In genomic region chr2:153607870-153608515, GRCm38 (mm10) we compare ENCODE assay signal across 8 mouse cellular contexts. TPM values are rescaled to one million over a fixed set of nuclear protein-coding genes. Genes with fewer than 3 reads are reported as not detected.
DNase-seq lines count a peak whose midpoint lies in the region; ATAC-seq and TF ChIP-seq lines count a peak whose summit lies in the region.

No protein-coding gene starts in this region.

- no peak for TF ChIP-seq CTCF in hindbrain, postnatal 0 days (IDR thresholded peaks at IDR 0.05; ENCODE audit: low read depth)

- H3K9ac ChIP-seq in hindbrain, postnatal 0 days (replicated peaks; ENCODE audit: low read length) = no peak overlapping the region
- no peak overlapping the region for H3K9ac ChIP-seq in hindbrain, embryonic 13.5 days

- H3K27me3 ChIP-seq in hindbrain, postnatal 0 days (ENCODE audit: insufficient read depth, low read length) = no peaks in the 10 kb centered on the region
- no peaks in the 10 kb centered on the region for H3K27me3 ChIP-seq in hindbrain, embryonic 13.5 days

- H3K27ac ChIP-seq in hindbrain, postnatal 0 days = no peak overlapping the region; the same call in 1 of the 2 replicates
- no peak overlapping the region for H3K27ac ChIP-seq in hindbrain, embryonic 13.5 days

- DNase-seq in hindbrain, postnatal 0 days (ENCODE audit: low spot score) = peak; percentile 73
- peak; percentile 92 for DNase-seq in adipocyte (ENCODE audit: low spot score)
- no peak for DNase-seq in frontal cortex, postnatal 14 days (ENCODE audit: low spot score in 2 of 2)
- DNase-seq in urinary bladder, postnatal 4 days (ENCODE audit: low spot score in 2 of 2) = no peak

- no peak overlapping the region for H3K4me2 ChIP-seq in hindbrain, postnatal 0 days (ENCODE audit: low read depth, low read length)
- H3K4me2 ChIP-seq in hindbrain, embryonic 13.5 days = no peak overlapping the region

- H3K4me3 ChIP-seq in hindbrain, postnatal 0 days (ENCODE audit: low read length) = no peak overlapping the region
- H3K4me3 ChIP-seq in hindbrain, embryonic 13.5 days = no peak overlapping the region

- peaks cover 8% of the 10 kb centered on the region; the same call in 1 of the 2 replicates for H3K4me1 ChIP-seq in hindbrain, postnatal 0 days (ENCODE audit: insufficient read depth, low read length)
- H3K4me1 ChIP-seq in hindbrain, embryonic 13.5 days (replicated peaks) = peaks cover 29% of the 10 kb centered on the region

- H3K36me3 ChIP-seq in hindbrain, postnatal 0 days (ENCODE audit: insufficient read depth, low read length) = no peaks in the 10 kb centered on the region
- no peaks in the 10 kb centered on the region for H3K36me3 ChIP-seq in hindbrain, embryonic 13.5 days

- 55% methylated on average over 13 of the region's 13 CpGs for WGBS in hindbrain, postnatal 0 days
- WGBS in hindbrain, embryonic 13.5 days = 83% methylated on average over 13 of the region's 13 CpGs

- H3K9me3 ChIP-seq in hindbrain, postnatal 0 days (ENCODE audit: low read length) = no peaks in the 10 kb centered on the region
- no peaks in the 10 kb centered on the region for H3K9me3 ChIP-seq in hindbrain, embryonic 13.5 days

- ATAC-seq in hindbrain, postnatal 0 days = peak; percentile 43; the same call in 1 of the 2 replicates
- ATAC-seq in hindbrain, embryonic 13.5 days (ENCODE audit: low FRiP score) = no peak
- peak; percentile 68 for ATAC-seq in common myeloid progenitor, adult 5-6 weeks (replicated peaks; ENCODE audit: low read depth, poor library complexity, severe bottlenecking)
- peak; percentile 78 to 82 for ATAC-seq in hematopoietic stem cell, adult 5-6 weeks (replicated peaks in 1 of 2; ENCODE audit: insufficient read depth in 1 of 2, low FRiP score in 2 of 2, low TSS enrichment in 1 of 2, low read depth in 1 of 2, poor library complexity in 2 of 2, severe bottlenecking in 2 of 2)
- ATAC-seq in megakaryocyte-erythroid progenitor cell, adult 5-6 weeks (replicated peaks; ENCODE audit: low FRiP score, low TSS enrichment, poor library complexity, severe bottlenecking) = peak; percentile 81

RNA-seq across cellular contexts. Expression of gene Commd7, which starts 24.6 kb away (rescaled TPM):
- total RNA-seq in hindbrain, postnatal 0 days (2014; rRNA removed) = 21.2 and 25.7 TPM in 2 replicates
- 88.0 and 93.4 TPM in 2 replicates for polyA plus RNA-seq in hindbrain, postnatal 0 days (2015; fragmentation: Nextera tagmentation; extraction: Ambion mirVana)
- polyA plus RNA-seq in hindbrain, embryonic 13.5 days (2015; fragmentation: Nextera tagmentation; extraction: Ambion mirVana) = 88.3 and 88.8 TPM in 2 replicates
- total RNA-seq in common myeloid progenitor, adult 5-6 weeks (2017) = 28.0 and 33.3 TPM in 2 replicates
- 37.0 and 55.8 TPM in 2 replicates for total RNA-seq in hematopoietic stem cell, adult 5-6 weeks (2017)
- total RNA-seq in megakaryocyte-erythroid progenitor cell, adult 5-6 weeks (2014; fragmentation: Nextera tagmentation) = 25.8 and 35.8 TPM in 2 replicates
- 22.3 and 24.1 TPM in 2 replicates for total RNA-seq in megakaryocyte-erythroid progenitor cell, adult 5-6 weeks (2017)

RNA-seq across cellular contexts. Expression of gene Dnmt3b, which starts 41.3 kb away (rescaled TPM):
- total RNA-seq in hindbrain, postnatal 0 days (2014; rRNA removed) = 2.5 and 2.9 TPM in 2 replicates
- polyA plus RNA-seq in hindbrain, postnatal 0 days (2015; fragmentation: Nextera tagmentation; extraction: Ambion mirVana) = 2.7 and 2.8 TPM in 2 replicates
- polyA plus RNA-seq in hindbrain, embryonic 13.5 days (2015; fragmentation: Nextera tagmentation; extraction: Ambion mirVana) = 4.4 and 4.9 TPM in 2 replicates
- total RNA-seq in common myeloid progenitor, adult 5-6 weeks (2017) = 28.5 and 29.9 TPM in 2 replicates
- 41.4 and 43.8 TPM in 2 replicates for total RNA-seq in hematopoietic stem cell, adult 5-6 weeks (2017)
- total RNA-seq in megakaryocyte-erythroid progenitor cell, adult 5-6 weeks (2014; fragmentation: Nextera tagmentation) = 20.2 and 22.1 TPM in 2 replicates
- 13.4 and 18.0 TPM in 2 replicates for total RNA-seq in megakaryocyte-erythroid progenitor cell, adult 5-6 weeks (2017)

Comparison
In these comparisons a context has a peak if more than half of its experiments do, and no peak if none do; other contexts are left out.
1. DNase-seq: peak in hindbrain, postnatal 0 days (single experiment) and adipocyte (single experiment); none in frontal cortex, postnatal 14 days (0 of 2) and urinary bladder, postnatal 4 days (0 of 2).